Mouse (Mus musculus) cerebellum, adult 9-10 months (tissue): ENCODE results near the gene Tspan18.

Experiments
- DNase-seq: peaks from one replicate; pipeline ENCODE4 v3.0.0; 2022

Gene Tspan18

DNA sequence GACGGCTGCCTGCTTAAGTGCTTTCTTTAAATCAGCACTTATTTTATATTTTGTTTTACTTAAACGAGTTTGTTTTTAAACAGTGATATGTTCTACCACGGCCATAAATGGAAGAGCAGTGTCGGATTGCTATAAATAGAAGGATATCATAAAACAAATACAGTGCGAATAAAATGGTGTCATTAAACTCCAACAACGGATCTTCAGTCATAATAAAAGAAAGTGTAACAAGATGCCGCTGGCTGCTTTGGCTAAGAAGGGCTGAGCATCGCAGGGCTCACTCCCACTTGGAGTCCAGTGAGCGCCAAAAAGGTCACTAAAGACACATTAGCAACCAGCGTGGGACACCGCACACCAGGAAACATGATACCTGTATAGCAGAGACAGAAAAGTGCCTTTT lies 1.7 kb upstream of the Tspan18 start:
- no peak for DNase-seq

DNA sequence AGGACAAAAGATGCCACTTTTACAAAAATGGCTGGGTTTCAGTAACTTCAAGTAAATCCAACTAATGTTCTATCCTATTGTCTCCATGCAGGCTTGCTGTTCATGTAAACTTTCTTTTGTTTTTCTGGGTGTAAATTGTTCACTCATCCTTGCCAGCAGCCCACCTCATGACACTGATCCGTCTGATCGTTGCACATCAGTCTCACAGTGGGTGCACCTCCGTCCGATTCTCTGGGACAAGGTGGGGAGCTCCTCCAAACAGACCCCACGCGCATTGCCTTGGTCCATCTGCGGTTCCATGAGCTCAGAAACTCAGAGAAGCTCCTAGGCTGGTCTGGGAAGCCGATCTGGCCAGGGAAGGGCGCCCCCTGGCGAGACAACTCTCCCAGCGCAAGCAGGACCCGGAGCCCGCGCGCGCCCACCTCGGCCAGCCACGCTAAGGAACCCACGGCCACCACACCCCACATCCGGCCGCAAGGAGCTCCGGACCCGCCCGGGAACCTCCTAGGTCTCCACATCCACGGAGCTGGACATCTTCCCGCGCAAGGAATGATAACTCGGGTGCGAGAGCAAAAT lies 976 bp downstream of the Tspan18 start:
- peak; percentile 89 for DNase-seq

DNA sequence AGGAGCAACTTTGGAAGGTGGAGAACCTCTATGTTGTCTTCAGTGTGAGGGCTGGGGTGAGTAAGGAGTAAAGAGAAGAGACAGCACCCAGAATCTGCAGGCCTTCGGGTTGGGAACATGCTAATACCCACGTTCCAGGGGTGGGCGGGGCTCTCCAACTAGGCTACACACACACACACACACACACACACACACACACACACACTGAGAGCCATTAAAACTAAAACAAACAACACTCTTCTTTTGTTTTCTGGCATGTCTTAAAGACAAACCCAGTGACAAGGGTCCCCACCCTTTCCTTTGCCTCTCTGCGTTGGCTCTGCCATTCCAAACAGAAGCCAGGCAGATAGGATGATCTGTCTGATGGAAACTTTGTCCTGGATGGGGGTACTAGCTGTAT lies 2.0 kb downstream of the Tspan18 start:
- DNase-seq = no peak

DNA sequence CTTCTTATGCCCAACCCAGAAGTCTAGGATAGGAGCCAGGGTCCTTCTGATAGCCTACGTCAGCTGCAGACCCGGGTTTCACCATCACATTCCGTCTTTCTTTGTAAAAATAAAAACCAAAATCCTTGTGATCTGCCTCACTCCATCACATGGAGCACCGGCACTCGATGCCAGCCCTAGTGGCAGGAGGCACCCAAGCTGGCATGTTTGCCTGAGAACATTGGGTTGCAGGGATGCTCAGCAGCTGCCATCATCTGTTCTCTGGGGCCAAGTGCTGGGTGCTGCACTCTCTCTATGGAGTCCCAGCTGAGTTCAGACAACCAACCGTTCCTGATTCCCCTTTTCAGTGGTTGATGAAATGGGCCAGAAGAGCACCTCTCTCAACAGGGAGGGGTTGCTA lies 3.2 kb downstream of the Tspan18 start:
- no peak for DNase-seq

DNA sequence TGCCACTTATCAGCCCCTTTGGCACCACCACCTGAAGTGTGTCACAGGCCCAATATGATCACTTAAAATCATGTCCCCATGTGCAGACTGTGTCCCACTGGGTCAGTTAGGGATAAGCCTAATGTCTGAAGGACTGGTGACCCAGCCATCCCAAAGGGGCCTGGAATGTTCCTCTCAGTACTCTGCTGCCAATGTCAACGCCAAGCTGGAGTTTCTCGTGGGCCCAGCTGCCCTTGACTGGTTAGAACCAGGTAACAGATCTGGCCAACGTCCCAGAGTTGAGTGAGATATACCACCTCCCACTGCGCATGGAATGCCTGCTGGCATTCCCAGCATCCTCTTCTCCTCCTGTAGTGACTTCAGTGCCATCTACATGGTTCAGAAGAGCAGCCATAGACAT lies 5.2 kb downstream of the Tspan18 start:
- no peak for DNase-seq

DNA sequence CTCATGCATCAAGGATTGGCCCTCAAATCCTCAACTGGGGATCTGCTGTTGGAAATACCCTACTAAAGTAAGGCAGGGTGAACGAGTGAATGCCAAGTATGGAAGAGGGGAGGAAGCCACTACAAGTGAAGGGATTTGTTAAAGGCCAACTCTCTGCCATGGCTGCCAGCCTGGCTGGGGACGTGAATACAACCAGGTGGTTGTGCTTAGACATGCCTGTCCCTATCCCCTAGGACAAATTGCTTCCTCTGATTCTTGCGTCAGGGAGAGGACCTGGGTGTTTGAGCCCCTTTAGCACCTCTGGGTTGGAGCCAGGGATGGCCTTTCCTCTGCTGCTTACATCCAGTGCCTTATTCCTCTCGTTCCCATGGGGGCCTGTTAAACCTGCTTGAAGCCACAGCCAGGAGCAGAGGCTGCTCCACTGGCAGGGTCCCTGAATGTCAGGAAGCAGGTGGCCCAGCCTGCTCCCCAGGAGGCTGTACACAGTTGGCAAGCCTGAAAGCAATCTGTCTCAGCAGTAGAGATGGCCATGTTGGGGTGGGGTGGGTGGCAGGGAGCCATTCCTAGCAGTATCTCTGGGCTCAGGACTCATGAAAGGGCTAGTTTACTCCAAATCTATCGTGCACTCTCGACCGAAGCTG lies 6.3 kb downstream of the Tspan18 start:
- peak; percentile 78 for DNase-seq

DNA sequence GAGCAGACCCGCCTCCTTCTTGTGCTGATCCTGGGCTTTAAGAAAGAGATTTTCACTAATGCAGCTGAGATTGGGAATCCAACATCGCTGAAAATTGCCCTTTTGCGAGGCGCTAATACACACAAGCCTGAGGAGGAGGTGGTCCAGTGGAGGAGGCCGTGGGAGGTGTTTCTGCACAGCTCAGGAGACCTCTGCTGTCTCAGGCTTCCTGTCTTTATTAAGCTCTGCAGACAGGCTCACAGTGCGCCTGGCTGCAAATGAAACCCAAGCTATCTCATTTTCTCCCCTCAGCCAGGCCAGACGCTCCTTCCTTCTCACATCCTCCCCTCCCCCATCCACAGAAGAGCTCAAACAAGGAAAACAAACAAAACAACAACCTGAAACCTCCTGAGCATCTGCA lies 9.6 kb downstream of the Tspan18 start:
- DNase-seq = no peak

DNA sequence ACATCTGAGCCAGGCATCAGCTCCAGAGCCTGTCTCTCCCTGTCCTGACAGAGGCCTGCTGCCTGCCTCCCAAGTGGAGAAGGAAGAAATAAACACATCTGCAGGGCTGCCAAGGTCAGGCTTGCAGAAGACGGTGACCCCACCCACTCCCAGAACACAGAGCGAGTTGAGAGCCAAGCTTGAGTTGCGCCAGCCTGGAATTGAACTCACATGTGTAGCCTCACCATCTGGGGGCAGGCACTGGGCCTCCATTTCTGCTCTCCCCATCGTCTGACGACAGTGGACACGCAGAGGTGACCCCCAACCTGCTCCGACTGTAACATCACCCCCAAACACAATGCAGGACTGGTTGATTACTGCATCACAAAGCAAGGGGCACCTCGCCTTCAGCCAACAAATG lies 12.4 kb downstream of the Tspan18 start:
- DNase-seq = no peak

DNA sequence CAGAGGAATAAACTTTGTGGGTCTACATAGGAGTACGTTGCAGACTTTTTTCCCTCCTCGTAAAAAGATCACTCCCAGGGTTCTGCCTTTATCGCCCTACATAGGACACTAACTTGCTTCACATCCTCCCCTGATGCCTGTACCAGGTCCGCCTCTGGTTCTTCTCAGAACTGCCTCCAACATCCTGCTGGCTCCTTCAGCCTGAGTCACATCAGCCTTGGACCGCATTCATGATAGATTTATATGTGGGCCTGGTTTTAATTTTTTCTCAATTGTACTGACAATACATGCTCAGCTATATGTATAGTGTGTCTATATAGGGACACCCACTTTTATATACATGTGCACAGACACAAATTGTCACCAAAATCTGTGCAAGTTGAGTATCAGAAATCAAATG lies 14.0 kb downstream of the Tspan18 start:
- no peak for DNase-seq

DNA sequence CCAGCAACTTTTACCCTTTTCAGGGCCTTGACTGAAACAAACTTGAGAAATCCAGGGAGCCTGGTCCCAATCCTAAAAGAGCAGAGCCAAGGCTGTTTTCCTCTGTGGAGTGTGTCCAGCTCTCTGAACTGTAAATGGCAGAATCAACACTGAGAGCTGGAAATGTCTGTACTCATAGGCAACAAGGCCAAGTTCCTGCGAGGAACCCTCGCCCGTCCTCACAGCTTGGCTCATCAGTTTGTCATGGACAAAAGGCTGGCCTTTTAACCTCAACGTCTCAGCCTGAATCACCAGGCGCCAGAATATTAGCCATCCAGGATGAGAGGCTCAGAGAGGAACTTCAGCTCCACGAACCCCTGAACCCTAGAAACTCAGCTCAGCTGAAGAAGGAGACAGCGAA lies 14.7 kb downstream of the Tspan18 start:
- no peak for DNase-seq

DNA sequence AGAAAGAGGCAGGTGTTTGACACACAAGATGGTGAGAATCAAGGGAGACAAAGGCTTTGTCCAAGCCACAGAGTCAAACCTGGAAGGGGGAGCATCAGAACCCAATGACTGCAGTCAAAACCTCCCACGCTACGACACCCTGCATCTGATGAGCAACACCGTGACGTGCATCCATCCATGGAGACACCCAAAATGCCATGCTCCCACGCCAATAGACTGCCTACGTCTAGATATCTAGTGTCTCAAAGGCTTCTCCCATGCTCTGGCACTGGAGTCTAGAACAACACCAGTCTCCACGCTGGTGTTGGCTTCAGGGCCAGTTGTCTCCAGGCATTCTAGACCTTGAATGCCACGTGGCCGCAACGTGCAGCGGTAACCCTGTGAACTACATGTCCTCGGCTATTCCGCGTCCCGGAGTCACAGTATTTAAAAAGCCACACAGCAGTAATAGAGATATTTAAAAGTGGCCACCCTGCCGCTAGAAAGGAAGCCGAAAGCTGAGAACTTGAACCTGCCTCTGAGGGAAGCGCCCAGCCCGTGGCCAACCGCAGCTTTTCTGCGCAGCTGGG lies 15.4 kb downstream of the Tspan18 start:
- no peak for DNase-seq

DNA sequence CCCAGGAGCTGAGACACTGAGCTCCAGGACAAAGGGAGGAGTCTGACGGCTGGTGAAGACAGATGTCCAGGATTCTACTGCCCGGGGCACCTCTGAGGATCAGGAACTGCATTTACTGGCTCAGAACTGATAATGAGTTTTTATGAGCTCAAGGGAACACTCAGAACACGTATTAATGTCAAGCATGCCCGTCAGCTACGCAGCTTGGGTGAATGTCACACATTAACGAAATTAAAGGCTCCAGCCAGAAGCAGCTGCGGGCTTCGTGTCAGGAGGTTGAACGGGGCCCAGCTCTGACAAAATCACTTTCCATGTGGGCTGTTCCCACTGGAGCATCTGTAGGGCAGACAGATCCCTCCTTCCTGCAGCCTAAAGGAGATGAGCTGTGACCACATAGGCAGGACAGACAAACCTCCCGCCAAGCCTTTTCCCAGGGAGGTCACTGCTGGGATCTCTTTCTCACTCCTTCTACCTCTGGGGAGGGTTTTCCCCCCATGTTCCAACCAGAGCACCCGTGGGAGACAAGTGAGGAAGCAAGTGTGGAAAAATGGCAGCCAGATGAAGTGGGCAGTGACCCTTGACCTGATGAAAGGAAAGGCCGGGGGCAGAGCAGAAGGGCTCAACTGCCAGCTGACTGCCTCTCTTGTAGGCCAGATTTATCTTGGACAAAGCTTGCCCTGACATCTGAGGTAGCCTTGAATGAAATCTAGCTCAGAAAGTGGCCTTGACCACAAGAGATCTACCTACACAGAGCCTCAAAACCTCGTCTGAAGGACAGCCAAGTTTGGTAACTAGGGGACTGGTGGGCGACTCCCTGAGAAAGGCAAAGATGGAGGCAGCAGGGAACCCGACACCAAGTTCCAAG lies 20.3 kb downstream of the Tspan18 start:
- DNase-seq = no peak

DNA sequence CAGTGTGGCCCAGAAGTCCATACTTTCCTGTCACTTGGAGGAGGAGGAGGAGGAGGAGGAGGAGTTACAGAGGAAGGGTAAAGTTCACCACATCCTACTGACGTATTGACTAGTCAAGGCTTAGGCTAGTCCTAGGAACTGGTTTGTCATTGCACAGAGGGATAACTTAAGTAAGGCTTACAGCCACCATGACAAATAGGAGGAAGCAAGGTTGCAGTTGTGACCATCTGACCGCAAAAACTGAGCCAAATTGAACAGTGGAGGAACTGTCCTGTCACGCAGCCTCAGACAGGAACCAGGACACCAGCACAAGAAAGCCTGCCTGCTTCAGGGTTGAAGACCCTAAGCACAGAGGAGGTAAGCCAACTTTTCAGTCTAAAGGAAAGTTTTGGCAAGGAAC lies 21.8 kb downstream of the Tspan18 start:
- no peak for DNase-seq

DNA sequence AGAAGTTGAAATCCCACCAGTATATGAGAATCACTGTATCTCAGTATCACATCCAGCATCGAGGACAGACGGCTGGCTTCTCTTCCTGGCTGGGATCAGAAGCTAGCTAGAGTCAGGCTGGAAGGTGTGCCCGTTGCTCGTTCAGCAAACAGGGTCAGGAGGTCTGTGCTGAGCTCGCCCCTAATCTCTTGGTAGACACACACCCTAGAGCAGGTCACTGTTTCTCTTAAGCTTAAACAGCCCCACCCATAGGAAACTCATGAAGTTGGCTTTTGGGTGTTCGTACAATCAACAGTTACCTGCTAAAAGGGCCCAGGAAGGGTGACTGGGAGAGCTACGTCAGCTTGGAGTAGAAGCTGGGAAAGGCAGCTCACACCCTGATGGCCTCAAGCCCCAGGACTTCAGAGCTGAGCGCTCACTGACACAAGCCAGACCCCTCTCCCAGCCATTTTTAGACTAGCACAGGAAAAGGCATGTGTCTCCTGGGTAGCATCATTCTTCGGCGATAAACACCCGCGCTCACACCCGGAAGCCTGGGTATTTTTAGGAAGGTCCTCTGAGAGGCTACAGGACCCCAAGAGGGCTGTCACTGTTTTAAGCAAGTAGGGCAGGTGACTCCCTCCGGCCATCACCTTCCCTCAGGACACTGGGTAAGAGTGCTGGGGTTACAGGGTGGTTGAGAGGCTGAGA lies 24.4 kb downstream of the Tspan18 start:
- no peak for DNase-seq

DNA sequence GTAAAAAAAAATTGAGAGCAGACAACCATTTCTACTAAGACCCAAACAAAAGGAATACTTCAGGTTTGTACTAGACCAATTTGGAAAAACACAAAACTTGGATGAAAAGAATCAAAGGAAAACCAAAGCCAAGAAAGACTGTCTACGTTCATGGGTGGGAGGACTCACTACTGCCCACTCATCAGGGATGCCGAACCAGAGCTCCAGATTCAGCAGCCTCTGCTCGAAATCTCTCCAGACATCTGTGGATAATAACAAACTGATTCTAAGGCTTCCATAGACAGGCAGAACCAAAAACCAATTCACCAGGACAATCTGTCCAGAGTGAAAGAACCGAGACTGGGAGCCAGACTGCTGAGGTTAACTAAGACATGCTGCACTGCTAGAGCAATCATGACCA lies 27.4 kb downstream of the Tspan18 start:
- no peak for DNase-seq

DNA sequence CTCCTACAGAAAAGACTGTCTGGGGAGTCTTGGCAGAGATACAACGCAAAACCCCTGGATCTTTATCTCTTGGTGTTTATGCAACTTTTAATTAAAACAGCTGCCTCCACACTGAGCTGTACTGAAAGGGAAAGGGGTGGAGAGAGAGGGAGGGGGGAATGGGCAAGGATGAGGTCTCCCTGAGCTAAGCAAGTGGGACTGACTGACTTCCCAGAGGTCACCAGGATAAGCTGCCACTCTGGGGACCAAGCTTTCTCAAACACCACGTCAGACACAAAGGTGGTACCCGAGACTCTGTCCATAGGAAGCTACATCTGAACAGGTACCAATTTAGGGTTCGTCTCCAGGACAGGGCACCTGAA lies 30.1 kb downstream of the Tspan18 start:
- no peak for DNase-seq

DNA sequence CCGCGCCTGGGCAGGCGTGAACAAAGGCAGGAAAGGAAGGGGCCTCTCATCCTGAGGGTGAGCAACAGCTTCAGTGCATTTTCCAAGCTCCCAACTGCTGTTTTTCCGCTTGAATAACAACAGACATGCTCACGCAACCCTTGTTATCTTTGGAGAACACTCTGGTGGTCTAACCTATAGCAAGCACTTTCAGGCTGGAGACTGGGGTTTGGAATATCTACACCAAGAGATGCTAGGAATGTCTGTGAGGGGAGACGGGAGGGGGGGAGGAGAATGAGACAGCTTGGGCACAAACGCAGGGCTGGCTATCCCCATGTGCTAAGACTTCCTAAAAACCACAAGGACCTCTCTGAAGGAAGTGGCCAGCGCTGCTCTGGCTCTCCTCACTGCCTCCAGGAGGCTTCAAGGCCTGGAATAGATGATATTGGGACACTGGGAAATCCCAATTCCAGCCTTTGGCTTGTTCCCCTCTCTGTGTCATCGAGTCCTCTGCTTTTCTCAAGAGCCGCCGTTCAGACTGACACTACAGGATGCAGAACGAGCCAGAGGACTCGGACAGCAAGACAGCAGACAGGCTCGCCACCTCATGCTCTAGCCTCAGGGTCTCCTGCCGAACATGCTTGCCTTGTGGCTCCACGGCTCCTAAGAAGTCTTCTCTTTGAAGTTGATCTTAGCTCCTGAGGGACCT lies 30.6 kb downstream of the Tspan18 start:
- DNase-seq = no peak

DNA sequence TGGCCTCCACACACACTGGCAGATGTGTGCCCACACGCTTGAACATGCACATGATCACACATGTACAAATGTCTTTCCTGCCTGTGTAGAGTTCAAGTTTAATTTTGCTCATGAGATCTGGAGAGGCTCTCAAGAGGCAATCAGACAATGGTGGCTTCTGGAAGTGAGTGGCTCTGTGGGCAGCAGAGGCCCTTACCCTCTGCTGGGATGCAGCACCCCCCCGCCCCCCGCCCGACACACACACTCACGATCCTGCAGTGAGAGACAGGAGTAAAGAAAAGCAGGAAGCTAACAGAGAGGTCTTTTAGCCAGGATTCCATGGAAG lies 31.1 kb downstream of the Tspan18 start:
- no peak for DNase-seq

DNA sequence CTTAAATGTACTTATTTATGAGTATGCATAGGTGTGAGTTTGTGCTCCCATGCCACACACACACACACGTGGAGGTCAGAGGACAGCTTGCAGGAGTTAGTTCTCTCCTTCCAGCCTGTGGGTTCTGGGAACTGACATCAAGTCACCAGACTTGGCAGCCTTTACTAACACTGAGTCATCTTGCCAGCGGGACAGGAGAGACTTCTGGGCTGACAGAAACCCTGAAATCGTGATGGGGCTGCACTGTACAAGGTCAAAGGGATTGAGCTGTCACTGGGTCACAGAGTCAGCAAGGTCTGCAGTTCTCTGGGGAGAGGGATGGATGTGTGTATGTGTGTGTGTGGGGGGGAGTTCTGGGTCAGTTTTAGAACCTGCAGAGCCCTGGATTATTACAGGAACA lies 36.6 kb downstream of the Tspan18 start:
- peak; percentile 77 for DNase-seq

DNA sequence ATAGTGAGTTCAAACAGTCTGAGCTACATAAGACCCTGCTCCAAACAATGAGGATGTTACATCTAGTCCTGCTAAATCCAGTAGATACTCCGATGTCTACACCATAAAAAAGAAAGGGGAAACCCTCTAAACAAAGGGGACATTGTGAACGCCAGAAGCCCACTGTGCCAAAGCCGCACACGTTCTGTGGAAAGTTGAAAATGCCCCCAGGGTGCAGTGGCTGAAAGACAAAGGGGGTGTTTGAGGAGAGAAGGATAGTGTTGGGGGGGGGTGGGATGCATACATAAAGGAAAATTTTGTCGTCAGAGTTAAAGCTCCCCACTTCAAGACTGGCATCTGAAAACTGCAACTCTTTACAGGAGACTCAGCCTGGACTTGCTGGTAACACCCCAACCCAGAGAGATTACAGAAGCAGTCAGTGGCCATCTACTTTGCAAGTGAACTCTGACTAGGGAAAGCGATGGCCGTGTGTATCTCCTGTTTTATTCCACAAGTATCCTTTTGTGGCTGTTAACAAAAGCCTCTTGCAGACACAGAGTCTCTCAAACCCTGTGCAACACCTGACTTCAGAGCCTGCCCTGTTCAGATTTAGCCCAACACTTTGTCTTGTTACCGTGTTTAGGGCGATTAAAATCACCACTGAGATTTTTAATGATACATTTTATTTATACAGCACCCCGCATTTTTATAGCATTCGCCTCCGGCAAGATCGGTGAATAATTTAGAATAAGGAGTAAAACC lies 42.9 kb downstream of the Tspan18 start:
- no peak for DNase-seq

DNA sequence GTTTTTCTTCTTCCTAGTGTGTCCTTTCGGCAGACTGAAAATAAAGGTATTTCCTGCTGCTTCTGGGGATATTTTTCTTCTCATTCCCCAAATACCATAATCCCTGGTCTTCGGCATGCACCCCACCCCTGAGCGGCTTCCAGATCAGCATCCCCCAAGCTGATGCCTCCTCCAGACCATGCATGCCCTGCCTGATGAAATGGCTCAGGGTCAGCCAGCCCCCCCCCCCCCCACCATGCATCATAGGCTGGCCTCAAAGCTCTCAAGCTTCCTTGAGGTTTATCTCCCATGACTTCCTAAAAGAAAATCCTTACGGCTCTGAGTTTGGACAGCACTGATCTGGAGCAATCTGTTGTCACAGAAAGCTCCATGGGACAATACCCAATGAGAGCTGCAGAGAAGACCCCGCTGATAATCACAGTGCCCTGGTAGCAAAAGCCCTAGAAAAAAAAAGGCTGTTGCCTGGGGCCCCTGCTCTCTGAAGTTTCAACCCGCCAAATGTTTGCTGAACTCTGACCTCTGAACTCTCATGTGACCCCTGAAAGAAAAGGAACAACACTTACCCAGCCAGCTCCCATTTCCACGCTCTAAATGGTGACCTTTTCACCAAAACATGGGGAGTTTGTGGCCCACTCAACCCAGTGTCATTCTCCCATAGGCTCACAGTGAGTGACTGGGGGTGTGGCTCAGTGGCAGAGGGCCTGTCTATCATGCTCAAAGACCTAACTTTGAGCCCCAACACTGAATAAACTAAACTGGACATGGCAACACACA lies 43.8 kb downstream of the Tspan18 start:
- DNase-seq = no peak
